Mouse (Mus musculus) olfactory bulb, adult 2 months (tissue): ENCODE data around the gene Rora.

ENCODE experiments used
- CTCF ChIP-seq: fragments of 200-500 bp; IDR thresholded peaks from 2 replicates; pipeline ENCODE4 v1.5.1; 2012; ENCODE audit warnings: low read depth, mild to moderate bottlenecking, low read length, moderate library complexity; ENCODE audit not compliant: insufficient read depth
- POLR2A ChIP-seq: fragments of 200-500 bp; IDR thresholded peaks from 2 replicates; pipeline ENCODE4 v1.6.1; 2012; ENCODE audit warnings: mild to moderate bottlenecking, low read depth, low read length, moderate library complexity; ENCODE audit not compliant: insufficient read depth

- no peak for TF ChIP-seq CTCF
- no peak for TF ChIP-seq POLR2A
Measured at GRCm38 (mm10) chr9:69272884-69273283, 619.3 kb downstream of the Rora start.
